Mouse (Mus musculus) lung, postnatal 0 days (tissue): ENCODE measurements around the gene Dhh. TPM values are rescaled to one million over a fixed set of nuclear protein-coding genes. Genes with fewer than 3 reads are reported as not detected.
A peak's percentile ranks its signal among the peaks of the same experiment; 100 is the strongest.

Source experiments
- ATAC-seq: fragments of 200-750 bp; cut with Nextera tagmentation; 2 replicates; pipeline ENCODE4 v1.8.0; 2017; ENCODE audit warnings: moderate library complexity
- DNase-seq: peaks from one replicate; pipeline ENCODE4 v3.0.0-alpha.2; 2016; ENCODE audit warnings: low spot score
- H3K27ac ChIP-seq: fragments of 300-500 bp; sonication (generic); 2 replicates; pipeline ENCODE4 v1.5.1; 2014; ENCODE audit warnings: antibody characterized with exemption, mild to moderate bottlenecking, low read length, mixed read lengths
- H3K27me3 ChIP-seq: fragments of 300-500 bp; sonication (generic); replicated peaks from 2 replicates; pipeline ENCODE4 v1.6.1; 2014; ENCODE audit warnings: low read length, mixed read lengths; ENCODE audit not compliant: insufficient read depth
- H3K36me3 ChIP-seq: fragments of 300-500 bp; sonication (generic); 2 replicates; pipeline ENCODE4 v1.6.1; 2014; ENCODE audit warnings: low read length, mixed read lengths; ENCODE audit not compliant: insufficient read depth
- H3K4me1 ChIP-seq: fragments of 300-500 bp; sonication (generic); 2 replicates; pipeline ENCODE4 v1.6.1; 2014; ENCODE audit warnings: antibody characterized with exemption, low read depth, low read length, mixed read lengths; ENCODE audit not compliant: insufficient read depth
- H3K4me2 ChIP-seq: fragments of 300-500 bp; sonication (generic); replicated peaks from 2 replicates; pipeline ENCODE4 v1.6.1; 2014; ENCODE audit warnings: low read depth, mild to moderate bottlenecking, low read length, moderate library complexity, mixed read lengths
- H3K4me3 ChIP-seq: fragments of 300-500 bp; sonication (generic); 2 replicates; pipeline ENCODE4 v1.5.1; 2014; ENCODE audit warnings: low read depth, low read length
- H3K9ac ChIP-seq: fragments of 300-500 bp; sonication (generic); replicated peaks from 2 replicates; pipeline ENCODE4 v1.6.1; 2014; ENCODE audit warnings: low read depth, mild to moderate bottlenecking
- H3K9me3 ChIP-seq: fragments of 300-500 bp; sonication (generic); 2 replicates; pipeline ENCODE4 v1.6.1; 2016; ENCODE audit warnings: low read length, mixed read lengths
- CTCF ChIP-seq: IDR thresholded peaks from 2 replicates; pipeline ENCODE4 v1.5.1; 2016; ENCODE audit warnings: antibody characterized with exemption, mild to moderate bottlenecking
- EP300 ChIP-seq: IDR thresholded peaks from 2 replicates; pipeline ENCODE4 v1.6.1; 2016; ENCODE audit warnings: antibody characterized with exemption, mild to moderate bottlenecking, control low read depth
- WGBS: fragments of 180-500 bp; shearing (Covaris S2); extraction: QIAGEN DNeasy Blood & Tissue Kit; methylation state at CpG from one replicate; pipeline ENCODE4 v1.1.7; 2014; 5-methylcytosine and 5-hydroxymethylcytosine counted together
- polyA plus RNA-seq: library from polyadenylated mRNA; unstranded; fragments of >200 nt; fragmentation: Nextera tagmentation; extraction: Ambion mirVana; gene quantifications from 2 replicates; pipeline ENCODE4 v1.2.1, GENCODE M21; 2015

The Dhh gene
- polyA plus RNA-seq, 1 experiment from 2014 or later, result 6.6 TPM

DNA sequence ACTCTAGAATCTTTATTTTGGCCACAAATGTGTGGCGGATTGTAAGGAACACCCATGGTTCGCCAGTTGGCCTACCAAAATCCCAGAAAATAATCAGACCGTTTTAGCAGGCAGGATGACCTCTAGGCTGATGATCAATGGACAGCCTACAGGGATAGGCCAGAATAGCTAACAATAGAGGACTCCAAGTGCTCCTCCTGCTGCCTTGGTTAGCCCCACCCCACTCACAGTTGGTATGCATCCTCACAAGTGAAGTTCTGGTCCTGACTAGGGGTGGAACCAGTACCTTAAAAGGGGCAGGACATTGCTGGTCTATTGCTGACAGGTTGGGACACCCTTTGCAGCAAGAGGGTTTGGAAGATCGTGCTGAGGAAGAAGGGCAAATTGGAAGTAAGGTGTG lies 5.3 kb downstream of the Dhh start:
- WGBS, result 75% methylated on average over 4 of the region's 4 CpGs
- TF ChIP-seq EP300 (no peak), CTCF (no peak)
- no peak overlapping the region for H3K4me3 ChIP-seq

DNA sequence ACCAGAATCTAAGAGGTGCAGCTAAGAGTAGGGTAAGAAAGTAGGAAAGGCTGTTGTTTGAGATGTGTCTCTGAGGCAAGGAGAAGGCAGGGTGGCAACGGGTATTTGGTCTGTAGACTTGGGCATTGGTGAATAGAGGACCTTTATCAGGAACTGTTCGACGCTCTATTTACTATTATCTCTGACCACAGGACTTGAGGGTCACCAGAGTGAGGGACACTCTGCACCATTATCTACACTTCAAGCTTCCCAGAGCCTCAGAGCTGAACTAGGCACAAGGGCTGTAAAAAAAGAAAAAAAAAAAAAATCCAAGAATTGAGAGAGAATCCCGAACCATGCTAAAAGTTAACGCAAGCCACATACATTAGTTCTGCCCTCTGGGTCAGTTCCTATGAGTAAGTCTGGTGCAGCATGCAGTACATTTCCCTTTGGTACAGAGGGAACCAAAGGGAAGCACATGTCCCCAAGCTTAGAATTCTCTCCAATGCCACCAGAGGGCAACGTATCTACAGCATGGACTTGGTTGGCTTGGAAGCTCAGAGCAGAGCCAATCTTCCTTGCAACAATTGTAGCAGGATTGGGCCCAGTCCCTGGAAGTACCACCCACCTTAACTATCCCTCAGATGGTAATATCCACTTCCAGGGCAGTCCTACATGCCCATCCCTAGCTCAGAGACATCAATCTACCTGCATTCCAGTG lies 6.3 kb downstream of the Dhh start:
- Histone ChIP-seq H3K4me2 (no peak overlapping the region), H3K9me3 (no peaks in the 10 kb centered on the region), H3K4me1 (peaks cover 17% of the 10 kb centered on the region), H3K4me3 (no peak overlapping the region), H3K9ac (no peak overlapping the region), H3K27me3 (peaks cover 27% of the 10 kb centered on the region), H3K27ac (no peak overlapping the region), H3K36me3 (no peaks in the 10 kb centered on the region)
- 27% methylated on average over 6 of the region's 6 CpGs for WGBS
- ATAC-seq (peak; percentile 74), DNase-seq (peak; percentile 95)
- TF ChIP-seq CTCF (peak; percentile 99), EP300 (no peak)

More for the DNA sequence above, 5.3 kb downstream of the Dhh start:
- Histone ChIP-seq H3K36me3 (no peaks in the 10 kb centered on the region), H3K27me3 (peaks cover 32% of the 10 kb centered on the region), H3K9ac (no peak overlapping the region), H3K27ac (no peak overlapping the region), H3K4me1 (peaks cover 24% of the 10 kb centered on the region), H3K9me3 (no peaks in the 10 kb centered on the region), H3K4me2 (no peak overlapping the region)
- ATAC-seq (no peak), DNase-seq (no peak)

DNA sequence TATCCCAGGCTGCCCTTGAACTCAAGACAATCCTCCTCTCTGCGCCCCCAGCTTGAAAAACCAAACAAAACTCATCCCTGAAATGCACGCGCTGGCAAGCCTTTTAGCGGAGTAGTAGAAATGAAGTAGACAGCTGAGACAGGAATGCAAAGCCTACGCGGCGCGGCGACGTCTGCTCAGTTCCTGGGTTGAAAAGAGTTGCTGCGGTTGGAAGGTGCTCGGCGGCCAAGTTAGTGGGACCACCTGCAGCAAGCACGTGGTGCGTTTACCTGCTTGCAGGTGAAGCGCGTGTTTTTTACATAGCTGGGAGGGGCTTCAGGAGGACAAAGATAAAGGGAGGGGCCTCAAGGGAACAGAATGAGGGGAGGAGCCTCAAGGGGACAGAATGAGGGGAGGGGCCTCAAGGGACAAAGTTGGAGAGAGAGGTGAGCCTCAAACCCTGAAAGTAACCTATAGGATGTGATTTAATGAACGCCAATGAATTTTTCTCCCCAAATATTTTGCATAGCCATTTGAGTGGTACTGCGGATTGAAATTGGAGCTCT lies 7.1 kb downstream of the Dhh start:
- no peak for TF ChIP-seq EP300
- TF ChIP-seq CTCF, result no peak
- peak overlapping the region; percentile 17; the same call in 1 of the 2 replicates for H3K4me2 ChIP-seq
- H3K36me3 ChIP-seq, result no peaks in the 10 kb centered on the region
- no peak for ATAC-seq
- H3K9ac ChIP-seq, result no peak overlapping the region
- H3K27ac ChIP-seq, result no peak overlapping the region
- WGBS, result 18% methylated on average over 19 of the region's 19 CpGs
- no peak overlapping the region for H3K4me3 ChIP-seq
- H3K4me1 ChIP-seq, result peaks cover 16% of the 10 kb centered on the region
- no peak for DNase-seq
- peaks cover 19% of the 10 kb centered on the region; the same call in 1 of the 2 replicates for H3K27me3 ChIP-seq
- H3K9me3 ChIP-seq, result no peaks in the 10 kb centered on the region

DNA sequence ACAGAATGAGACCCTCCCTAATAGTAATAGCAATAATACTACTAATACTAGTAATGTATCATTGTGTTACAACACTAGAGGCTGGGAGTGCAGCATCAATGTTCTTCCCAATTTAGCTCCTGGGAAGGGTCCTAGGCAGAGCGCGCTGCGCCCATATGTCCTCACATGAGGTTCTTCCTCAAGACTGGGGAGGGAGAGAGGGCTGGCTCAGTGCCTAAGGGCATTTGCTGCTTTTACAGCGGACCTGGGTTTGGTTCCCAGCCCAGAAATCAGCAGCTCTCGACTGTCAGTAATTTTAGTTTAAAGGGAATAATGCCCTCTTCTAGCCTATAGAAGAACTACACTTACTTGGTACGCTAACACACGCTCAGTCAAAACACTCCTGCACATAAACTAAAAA lies 10.8 kb downstream of the Dhh start:
- WGBS, result 77% methylated on average over 7 of the region's 7 CpGs

DNA sequence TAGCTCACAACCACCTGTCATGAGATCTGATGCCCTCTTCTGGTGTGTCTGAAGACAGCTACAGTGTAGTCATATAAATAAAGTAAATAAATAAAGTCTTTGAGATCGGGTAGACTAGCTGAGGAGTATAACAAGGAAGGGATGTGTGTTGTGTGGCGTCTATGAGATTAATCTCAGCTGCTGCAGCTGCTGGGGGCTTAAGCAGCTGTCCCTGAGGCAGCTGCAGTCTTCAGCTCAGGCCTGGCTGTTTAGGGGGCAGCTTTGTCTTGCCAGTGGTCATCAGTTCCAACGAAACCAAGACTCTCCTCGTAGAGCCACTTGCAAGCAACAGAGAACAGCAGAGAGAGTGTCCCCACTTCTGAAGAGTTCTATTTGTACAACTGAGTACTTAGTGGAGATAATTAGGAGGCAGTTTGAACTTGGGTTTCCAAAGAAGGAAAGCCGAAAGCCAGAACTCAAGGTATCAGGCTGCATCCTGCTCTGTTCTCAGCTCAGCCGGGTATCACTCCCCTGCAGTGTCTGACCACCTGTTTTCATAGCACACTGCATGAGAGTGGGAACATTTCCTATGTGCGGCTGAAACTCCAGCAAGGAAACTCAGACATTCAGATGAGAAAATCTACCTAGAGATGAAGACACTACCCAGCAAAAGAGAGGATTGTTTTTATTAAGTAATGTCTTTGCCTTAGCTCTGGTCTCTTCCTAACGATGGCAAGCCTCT lies 11.5 kb downstream of the Dhh start:
- Histone ChIP-seq H3K4me1 (no peaks in the 10 kb centered on the region), H3K27me3 (no peaks in the 10 kb centered on the region), H3K4me2 (no peak overlapping the region), H3K27ac (no peak overlapping the region), H3K9me3 (no peaks in the 10 kb centered on the region), H3K4me3 (no peak overlapping the region), H3K36me3 (no peaks in the 10 kb centered on the region), H3K9ac (no peak overlapping the region)
- TF ChIP-seq EP300 (no peak), CTCF (no peak)
- WGBS, result 42% methylated on average over 8 of the region's 8 CpGs
- no peak for DNase-seq
- no peak for ATAC-seq

More for the DNA sequence above, 10.8 kb downstream of the Dhh start:
- no peak overlapping the region for H3K4me3 ChIP-seq
- H3K4me1 ChIP-seq, result no peaks in the 10 kb centered on the region
- no peaks in the 10 kb centered on the region for H3K27me3 ChIP-seq
- TF ChIP-seq CTCF (no peak), EP300 (no peak)
- DNase-seq (no peak), ATAC-seq (no peak)
- no peak overlapping the region for H3K4me2 ChIP-seq
- H3K27ac ChIP-seq, result no peak overlapping the region
- no peaks in the 10 kb centered on the region for H3K36me3 ChIP-seq
- no peak overlapping the region for H3K9ac ChIP-seq
- H3K9me3 ChIP-seq, result no peaks in the 10 kb centered on the region

DNA sequence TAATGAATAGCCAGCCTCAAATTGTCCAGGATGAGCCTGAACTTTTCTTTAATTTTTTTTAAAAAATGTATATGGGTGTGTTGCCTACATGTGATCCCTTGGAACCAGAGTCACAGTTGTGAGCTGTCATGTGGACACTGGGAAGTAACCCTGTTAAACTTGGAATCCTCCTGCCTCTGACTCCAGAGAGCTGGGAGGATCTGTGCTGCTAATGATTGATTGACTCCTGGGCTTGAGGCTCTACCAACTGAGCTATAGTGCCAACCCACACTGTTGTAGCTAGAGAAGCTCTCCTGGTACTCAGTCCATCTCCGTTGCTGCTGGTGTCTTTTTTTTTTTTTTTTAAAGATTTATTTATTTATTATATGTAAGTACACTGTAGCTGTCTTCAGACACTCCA lies 14.2 kb downstream of the Dhh start:
- 50% methylated on average over 1 of the region's 1 CpGs for WGBS
- Histone ChIP-seq H3K36me3 (no peaks in the 10 kb centered on the region), H3K9ac (no peak overlapping the region), H3K4me2 (no peak overlapping the region), H3K4me3 (no peak overlapping the region), H3K27ac (no peak overlapping the region), H3K27me3 (no peaks in the 10 kb centered on the region), H3K9me3 (no peaks in the 10 kb centered on the region), H3K4me1 (no peaks in the 10 kb centered on the region)
- TF ChIP-seq EP300 (no peak), CTCF (no peak)
- no peak for ATAC-seq
- DNase-seq, result no peak
